Mouse (Mus musculus): ENCODE data around the gene Qprt. TPM values are rescaled to one million over a fixed set of nuclear protein-coding genes. Genes with fewer than 3 reads are reported as not detected.

Gene Qprt
- polyA plus RNA-seq, 1 experiment from 2014 or later = 2.5 TPM

GRCm38 (mm10) chr7:127098950-127099349 is 23.1 kb downstream of the Qprt start:
- ATAC-seq (replicated peaks; ENCODE audit: insufficient number of reproducible peaks, low FRiP score, low TSS enrichment, low read depth) = no peak
- no peaks in the 10 kb centered on the region for H3K9me3 ChIP-seq (replicated peaks; ENCODE audit: control insufficient read depth, low read length)
- WGBS = 85% methylated on average over 4 of the region's 4 CpGs
- H3K4me1 ChIP-seq (ENCODE audit: control insufficient read depth, insufficient read depth, low read length) = no peaks in the 10 kb centered on the region
- no peak for DNase-seq (ENCODE audit: low spot score)
- H3K4me2 ChIP-seq (ENCODE audit: low read depth, low read length) = no peak overlapping the region
- H3K4me3 ChIP-seq (ENCODE audit: low read depth, low read length) = no peak overlapping the region
- no peaks in the 10 kb centered on the region for H3K36me3 ChIP-seq (replicated peaks; ENCODE audit: control insufficient read depth, insufficient read depth, low read depth, low read length)
- no peaks in the 10 kb centered on the region for H3K27me3 ChIP-seq (ENCODE audit: control insufficient read depth, insufficient read depth, low read length)
- no peak overlapping the region for H3K9ac ChIP-seq (replicated peaks; ENCODE audit: low read length)
- H3K27ac ChIP-seq (replicated peaks; ENCODE audit: low read depth, low read length) = no peak overlapping the region

GRCm38 (mm10) chr7:127098521-127098920 is 23.5 kb downstream of the Qprt start:
- no peak overlapping the region for H3K27ac ChIP-seq (replicated peaks; ENCODE audit: low read depth, low read length)
- ATAC-seq (replicated peaks; ENCODE audit: insufficient number of reproducible peaks, low FRiP score, low TSS enrichment, low read depth) (no peak), DNase-seq (ENCODE audit: low spot score) (no peak)
- H3K4me1 ChIP-seq (ENCODE audit: control insufficient read depth, insufficient read depth, low read length) = no peaks in the 10 kb centered on the region
- WGBS = 78% methylated on average over 5 of the region's 5 CpGs
- no peak overlapping the region for H3K4me2 ChIP-seq (ENCODE audit: low read depth, low read length)
- H3K9ac ChIP-seq (replicated peaks; ENCODE audit: low read length) = no peak overlapping the region
- H3K4me3 ChIP-seq (ENCODE audit: low read depth, low read length) = no peak overlapping the region
- H3K9me3 ChIP-seq (replicated peaks; ENCODE audit: control insufficient read depth, low read length) = no peaks in the 10 kb centered on the region
- no peaks in the 10 kb centered on the region for H3K36me3 ChIP-seq (replicated peaks; ENCODE audit: control insufficient read depth, insufficient read depth, low read depth, low read length)
- H3K27me3 ChIP-seq (ENCODE audit: control insufficient read depth, insufficient read depth, low read length) = no peaks in the 10 kb centered on the region

- Histone ChIP-seq H3K9ac (replicated peaks; ENCODE audit: low read length) (no peak overlapping the region), H3K4me1 (ENCODE audit: control insufficient read depth, insufficient read depth, low read length) (no peaks in the 10 kb centered on the region), H3K4me3 (ENCODE audit: low read depth, low read length) (no peak overlapping the region), H3K27me3 (ENCODE audit: control insufficient read depth, insufficient read depth, low read length) (no peaks in the 10 kb centered on the region), H3K27ac (replicated peaks; ENCODE audit: low read depth, low read length) (no peak overlapping the region), H3K9me3 (replicated peaks; ENCODE audit: control insufficient read depth, low read length) (no peaks in the 10 kb centered on the region), H3K36me3 (replicated peaks; ENCODE audit: control insufficient read depth, insufficient read depth, low read depth, low read length) (no peaks in the 10 kb centered on the region), H3K4me2 (ENCODE audit: low read depth, low read length) (no peak overlapping the region)
- no peak for DNase-seq (ENCODE audit: low spot score)
- no peak for ATAC-seq (replicated peaks; ENCODE audit: insufficient number of reproducible peaks, low FRiP score, low TSS enrichment, low read depth)
- 58% methylated on average over 7 of the region's 7 CpGs for WGBS
Measured at GRCm38 (mm10) chr7:127096456-127096855, 25.6 kb downstream of the Qprt start.

GRCm38 (mm10) chr7:127093914-127094313 is 28.1 kb downstream of the Qprt start:
- Histone ChIP-seq H3K27ac (replicated peaks; ENCODE audit: low read depth, low read length) (no peak overlapping the region), H3K4me3 (ENCODE audit: low read depth, low read length) (no peak overlapping the region), H3K9ac (replicated peaks; ENCODE audit: low read length) (no peak overlapping the region), H3K4me2 (ENCODE audit: low read depth, low read length) (no peak overlapping the region), H3K4me1 (ENCODE audit: control insufficient read depth, insufficient read depth, low read length) (no peaks in the 10 kb centered on the region; the same call in 1 of the 2 replicates), H3K9me3 (replicated peaks; ENCODE audit: control insufficient read depth, low read length) (no peaks in the 10 kb centered on the region), H3K27me3 (ENCODE audit: control insufficient read depth, insufficient read depth, low read length) (no peaks in the 10 kb centered on the region), H3K36me3 (replicated peaks; ENCODE audit: control insufficient read depth, insufficient read depth, low read depth, low read length) (no peaks in the 10 kb centered on the region)
- no peak for ATAC-seq (replicated peaks; ENCODE audit: insufficient number of reproducible peaks, low FRiP score, low TSS enrichment, low read depth)
- WGBS = 73% methylated on average over 3 of the region's 3 CpGs
- no peak for DNase-seq (ENCODE audit: low spot score)

GRCm38 (mm10) chr7:127091114-127091896 is 30.7 kb downstream of the Qprt start, which contains the start of gene AI467606:
Gene AI467606, plus strand, starts transcription at chr7:127091359.
- H3K9ac ChIP-seq (replicated peaks; ENCODE audit: low read length) = no peak within 1 kb of the TSS
- H3K27ac ChIP-seq (replicated peaks; ENCODE audit: low read depth, low read length) = no peak within 1 kb of the TSS
- DNase-seq (ENCODE audit: low spot score) (no peak), ATAC-seq (replicated peaks; ENCODE audit: insufficient number of reproducible peaks, low FRiP score, low TSS enrichment, low read depth) (peak; percentile 23; the same call in 1 of the 2 replicates)
- no peaks in the 10 kb centered on the region for H3K27me3 ChIP-seq (ENCODE audit: control insufficient read depth, insufficient read depth, low read length)
- no peaks in the 10 kb centered on the region for H3K9me3 ChIP-seq (replicated peaks; ENCODE audit: control insufficient read depth, low read length)
- H3K4me3 ChIP-seq (ENCODE audit: low read depth, low read length) = no peak within 1 kb of the TSS
- H3K36me3 ChIP-seq (replicated peaks; ENCODE audit: control insufficient read depth, insufficient read depth, low read depth, low read length) = no peaks in the 10 kb centered on the region
- no peak within 1 kb of the TSS for H3K4me2 ChIP-seq (ENCODE audit: low read depth, low read length)
- no peaks in the 10 kb centered on the region; the same call in 1 of the 2 replicates for H3K4me1 ChIP-seq (ENCODE audit: control insufficient read depth, insufficient read depth, low read length)
- WGBS = 69% methylated on average over 16 of the region's 16 CpGs

- Histone ChIP-seq H3K9ac (replicated peaks; ENCODE audit: low read length) (no peak overlapping the region), H3K9me3 (replicated peaks; ENCODE audit: control insufficient read depth, low read length) (no peaks in the 10 kb centered on the region), H3K4me3 (ENCODE audit: low read depth, low read length) (no peak overlapping the region), H3K4me1 (ENCODE audit: control insufficient read depth, insufficient read depth, low read length) (no peaks in the 10 kb centered on the region; the same call in 1 of the 2 replicates), H3K27me3 (ENCODE audit: control insufficient read depth, insufficient read depth, low read length) (no peaks in the 10 kb centered on the region), H3K4me2 (ENCODE audit: low read depth, low read length) (no peak overlapping the region), H3K27ac (replicated peaks; ENCODE audit: low read depth, low read length) (no peak overlapping the region), H3K36me3 (replicated peaks; ENCODE audit: control insufficient read depth, insufficient read depth, low read depth, low read length) (no peaks in the 10 kb centered on the region)
- WGBS = 82% methylated on average over 20 of the region's 20 CpGs
- DNase-seq (ENCODE audit: low spot score) (no peak), ATAC-seq (replicated peaks; ENCODE audit: insufficient number of reproducible peaks, low FRiP score, low TSS enrichment, low read depth) (no peak)
Measured at GRCm38 (mm10) chr7:127090154-127091113, 31.6 kb downstream of the Qprt start.

- no peak for ATAC-seq (replicated peaks; ENCODE audit: insufficient number of reproducible peaks, low FRiP score, low TSS enrichment, low read depth)
- Histone ChIP-seq H3K27ac (replicated peaks; ENCODE audit: low read depth, low read length) (no peak overlapping the region), H3K9me3 (replicated peaks; ENCODE audit: control insufficient read depth, low read length) (no peaks in the 10 kb centered on the region), H3K9ac (replicated peaks; ENCODE audit: low read length) (no peak overlapping the region), H3K4me1 (ENCODE audit: control insufficient read depth, insufficient read depth, low read length) (no peaks in the 10 kb centered on the region; the same call in 1 of the 2 replicates), H3K4me2 (ENCODE audit: low read depth, low read length) (peak overlapping the region; percentile 26), H3K4me3 (ENCODE audit: low read depth, low read length) (no peak overlapping the region), H3K36me3 (replicated peaks; ENCODE audit: control insufficient read depth, insufficient read depth, low read depth, low read length) (no peaks in the 10 kb centered on the region), H3K27me3 (ENCODE audit: control insufficient read depth, insufficient read depth, low read length) (no peaks in the 10 kb centered on the region)
- WGBS = 20% methylated on average over 27 of the region's 27 CpGs
- peak; percentile 24 for DNase-seq (ENCODE audit: low spot score)
Measured at GRCm38 (mm10) chr7:127088901-127089845, 32.9 kb downstream of the Qprt start.
